Mouse (Mus musculus) hindbrain, embryonic 14.5 days (tissue): ENCODE measurements around the gene Card11. TPM values are rescaled to one million over a fixed set of nuclear protein-coding genes. Genes with fewer than 3 reads are reported as not detected.

Experiments used
- ATAC-seq: fragments of 200-750 bp; cut with Nextera tagmentation; 2 replicates; pipeline ENCODE4 v1.8.0; 2017; ENCODE audit warnings: moderate number of reproducible peaks, mild to moderate bottlenecking, moderate TSS enrichment, moderate library complexity; ENCODE audit not compliant: low FRiP score
- DNase-seq: peaks from one replicate; pipeline ENCODE4 v3.0.0-alpha.2; 2015; ENCODE audit warnings: low spot score
- H3K27ac ChIP-seq: fragments of 300-500 bp; sonication (generic); 2 replicates; pipeline ENCODE4 v1.5.1; 2014; ENCODE audit warnings: mild to moderate bottlenecking, moderate library complexity
- H3K27me3 ChIP-seq: fragments of 300-500 bp; sonication (generic); 2 replicates; pipeline ENCODE4 v1.6.1; 2014; ENCODE audit warnings: mild to moderate bottlenecking, low read length, mixed read lengths; ENCODE audit not compliant: control insufficient read depth, insufficient read depth
- H3K36me3 ChIP-seq: fragments of 300-500 bp; sonication (generic); replicated peaks from 2 replicates; pipeline ENCODE4 v1.6.1; 2014; ENCODE audit not compliant: control insufficient read depth, insufficient read depth
- H3K4me1 ChIP-seq: fragments of 300-500 bp; sonication (generic); replicated peaks from 2 replicates; pipeline ENCODE4 v1.6.1; 2014; ENCODE audit warnings: antibody characterized with exemption, low read length, mixed read lengths; ENCODE audit not compliant: control insufficient read depth, insufficient read depth
- H3K4me2 ChIP-seq: fragments of 300-500 bp; sonication (generic); replicated peaks from 2 replicates; pipeline ENCODE4 v1.6.1; 2014; ENCODE audit warnings: mild to moderate bottlenecking, moderate library complexity
- H3K4me3 ChIP-seq: fragments of 300-500 bp; sonication (generic); replicated peaks from 2 replicates; pipeline ENCODE4 v1.5.1; 2014; ENCODE audit warnings: mild to moderate bottlenecking, low read length
- H3K9ac ChIP-seq: fragments of 300-500 bp; sonication (generic); 2 replicates; pipeline ENCODE4 v1.6.1; 2014
- H3K9me3 ChIP-seq: fragments of 300-500 bp; sonication (generic); 2 replicates; pipeline ENCODE4 v1.6.1; 2016; ENCODE audit warnings: low read length; ENCODE audit not compliant: control insufficient read depth
- WGBS: fragments of 180-500 bp; shearing (Covaris S2); extraction: QIAGEN DNeasy Blood & Tissue Kit; methylation state at CpG from one replicate; pipeline ENCODE4 v1.1.7; 2014; 5-methylcytosine and 5-hydroxymethylcytosine counted together
- polyA plus RNA-seq: library from polyadenylated mRNA; unstranded; fragments of >200 nt; fragmentation: Nextera tagmentation; extraction: Ambion mirVana; gene quantifications from 2 replicates; pipeline ENCODE4 v1.2.1, GENCODE M21; 2014

The Card11 gene
- polyA plus RNA-seq, 1 experiment from 2014 or later = 0.11 TPM

GRCm38 (mm10) chr5:140853723-140854122 lies 146.7 kb downstream of the Card11 start:
- no peaks in the 10 kb centered on the region for H3K36me3 ChIP-seq
- WGBS = 80% methylated on average over 5 of the region's 5 CpGs
- no peak overlapping the region for H3K4me2 ChIP-seq
- H3K27ac ChIP-seq = no peak overlapping the region
- no peaks in the 10 kb centered on the region for H3K27me3 ChIP-seq
- DNase-seq (no peak), ATAC-seq (no peak)
- H3K9me3 ChIP-seq = peaks cover 9% of the 10 kb centered on the region
- 0 out of 2 replicates have a peak, but pooled peaks cover 7% of the 10 kb centered on the region for H3K4me1 ChIP-seq
- H3K4me3 ChIP-seq = no peak overlapping the region
- H3K9ac ChIP-seq = no peak overlapping the region

- H3K27ac ChIP-seq = no peak overlapping the region
Observed at GRCm38 (mm10) chr5:140852435-140852996, 147.9 kb downstream of the Card11 start.

DNA sequence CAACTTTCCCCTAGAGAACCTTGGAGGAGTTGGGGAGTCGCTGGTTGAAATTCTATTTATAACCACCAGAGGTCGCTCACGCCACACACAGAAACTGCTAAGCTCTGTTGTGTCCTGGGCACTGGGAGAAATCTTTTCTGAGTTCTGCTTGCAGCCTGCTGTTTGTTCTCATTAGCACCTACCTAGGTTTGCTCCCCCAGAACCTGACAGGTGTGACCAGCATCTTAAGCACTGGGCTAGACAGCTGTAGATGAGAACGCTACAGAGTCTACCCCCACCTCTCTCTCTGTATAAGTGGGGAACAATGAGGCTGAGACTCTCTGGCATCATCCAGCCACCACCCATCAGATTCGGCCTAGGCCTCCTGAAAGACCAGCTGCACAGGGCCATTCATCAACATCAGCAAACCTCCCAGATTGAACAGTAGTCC lies 153.1 kb downstream of the Card11 start:
- peak; percentile 85 for DNase-seq
- Histone ChIP-seq H3K9me3 (peaks cover 9% of the 10 kb centered on the region), H3K27me3 (no peaks in the 10 kb centered on the region), H3K9ac (no peak overlapping the region), H3K36me3 (no peaks in the 10 kb centered on the region), H3K4me3 (no peak overlapping the region), H3K4me2 (no peak overlapping the region), H3K4me1 (no peaks in the 10 kb centered on the region), H3K27ac (0 out of 2 replicates have a peak overlapping the region, but pooled peaks have one; percentile 32)
- ATAC-seq = peak; percentile 65; the same call in 1 of the 2 replicates
- WGBS = 13% methylated on average over 5 of the region's 5 CpGs

More at GRCm38 (mm10) chr5:140852435-140852996, 147.9 kb downstream of the Card11 start:
- Histone ChIP-seq H3K9ac (no peak overlapping the region), H3K4me2 (no peak overlapping the region), H3K36me3 (no peaks in the 10 kb centered on the region), H3K4me1 (0 out of 2 replicates have a peak, but pooled peaks cover 7% of the 10 kb centered on the region), H3K9me3 (peaks cover 9% of the 10 kb centered on the region), H3K27me3 (no peaks in the 10 kb centered on the region), H3K4me3 (no peak overlapping the region)
- DNase-seq = no peak
- 80% methylated on average over 12 of the region's 12 CpGs for WGBS
- no peak for ATAC-seq

GRCm38 (mm10) chr5:140841942-140842341 lies 158.4 kb downstream of the Card11 start:
- DNase-seq (no peak), ATAC-seq (no peak)
- Histone ChIP-seq H3K9me3 (no peaks in the 10 kb centered on the region), H3K27ac (no peak overlapping the region), H3K4me2 (no peak overlapping the region), H3K27me3 (no peaks in the 10 kb centered on the region), H3K4me1 (no peaks in the 10 kb centered on the region), H3K4me3 (no peak overlapping the region), H3K9ac (no peak overlapping the region), H3K36me3 (no peaks in the 10 kb centered on the region)
- WGBS = 79% methylated on average over 4 of the region's 4 CpGs

GRCm38 (mm10) chr5:140831064-140831431 lies 169.3 kb downstream of the Card11 start:
- DNase-seq (no peak), ATAC-seq (no peak)
- Histone ChIP-seq H3K36me3 (no peaks in the 10 kb centered on the region), H3K9ac (no peak overlapping the region), H3K4me2 (peak overlapping the region; percentile 39), H3K27me3 (no peaks in the 10 kb centered on the region), H3K4me1 (peaks cover 35% of the 10 kb centered on the region), H3K27ac (no peak overlapping the region), H3K4me3 (no peak overlapping the region; the same call in 1 of the 2 replicates), H3K9me3 (no peaks in the 10 kb centered on the region)
- WGBS = 81% methylated on average over 8 of the region's 8 CpGs

GRCm38 (mm10) chr5:140830314-140831063 lies 169.9 kb downstream of the Card11 start, which contains the start of gene Gna12:
Gene Gna12, minus strand, starts transcription at chr5:140830431.
- H3K4me3 ChIP-seq = peak within 1 kb of the TSS; percentile 91
- under 1% methylated on average over 22 of the region's 49 CpGs for WGBS
- peak within 1 kb of the TSS; percentile 95 for H3K4me2 ChIP-seq
- H3K4me1 ChIP-seq = peaks cover 36% of the 10 kb centered on the region
- H3K36me3 ChIP-seq = no peaks in the 10 kb centered on the region; the same call in 1 of the 2 replicates
- peak within 1 kb of the TSS; percentile 91 for H3K9ac ChIP-seq
- ATAC-seq (peak; percentile 99), DNase-seq (peak; percentile 98)
- no peaks in the 10 kb centered on the region for H3K27me3 ChIP-seq
- H3K9me3 ChIP-seq = no peaks in the 10 kb centered on the region
- H3K27ac ChIP-seq = peak within 1 kb of the TSS; percentile 82

DNA sequence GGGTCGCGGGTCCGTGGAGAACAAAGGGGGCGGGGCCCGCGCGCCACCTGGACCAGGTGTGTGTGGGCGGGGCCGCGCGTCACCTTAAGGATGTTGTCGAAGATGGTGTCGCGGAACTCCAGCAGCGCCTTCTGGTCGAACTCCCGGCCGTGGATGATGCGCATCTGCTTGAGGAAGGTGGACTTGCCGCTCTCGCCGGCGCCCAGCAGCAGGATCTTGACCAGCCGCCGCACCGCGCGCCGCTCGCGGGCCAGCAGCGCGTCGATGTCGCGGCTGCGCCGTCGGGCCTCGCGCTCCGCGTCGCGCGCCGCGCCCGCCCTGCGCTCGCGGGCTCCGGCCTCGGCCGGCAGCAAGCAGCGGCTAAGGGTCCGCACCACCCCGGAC lies 170.5 kb downstream of the Card11 start:
- peak overlapping the region; percentile 95 for H3K4me2 ChIP-seq
- no peaks in the 10 kb centered on the region for H3K9me3 ChIP-seq
- peak overlapping the region; percentile 82 for H3K27ac ChIP-seq
- DNase-seq = peak; percentile 48
- H3K4me3 ChIP-seq = peak overlapping the region; percentile 91
- H3K4me1 ChIP-seq = peaks cover 36% of the 10 kb centered on the region
- no peak for ATAC-seq
- H3K27me3 ChIP-seq = no peaks in the 10 kb centered on the region
- no peaks in the 10 kb centered on the region; the same call in 1 of the 2 replicates for H3K36me3 ChIP-seq
- peak overlapping the region; percentile 91 for H3K9ac ChIP-seq
- WGBS = under 1% methylated on average over 54 of the region's 58 CpGs

DNA sequence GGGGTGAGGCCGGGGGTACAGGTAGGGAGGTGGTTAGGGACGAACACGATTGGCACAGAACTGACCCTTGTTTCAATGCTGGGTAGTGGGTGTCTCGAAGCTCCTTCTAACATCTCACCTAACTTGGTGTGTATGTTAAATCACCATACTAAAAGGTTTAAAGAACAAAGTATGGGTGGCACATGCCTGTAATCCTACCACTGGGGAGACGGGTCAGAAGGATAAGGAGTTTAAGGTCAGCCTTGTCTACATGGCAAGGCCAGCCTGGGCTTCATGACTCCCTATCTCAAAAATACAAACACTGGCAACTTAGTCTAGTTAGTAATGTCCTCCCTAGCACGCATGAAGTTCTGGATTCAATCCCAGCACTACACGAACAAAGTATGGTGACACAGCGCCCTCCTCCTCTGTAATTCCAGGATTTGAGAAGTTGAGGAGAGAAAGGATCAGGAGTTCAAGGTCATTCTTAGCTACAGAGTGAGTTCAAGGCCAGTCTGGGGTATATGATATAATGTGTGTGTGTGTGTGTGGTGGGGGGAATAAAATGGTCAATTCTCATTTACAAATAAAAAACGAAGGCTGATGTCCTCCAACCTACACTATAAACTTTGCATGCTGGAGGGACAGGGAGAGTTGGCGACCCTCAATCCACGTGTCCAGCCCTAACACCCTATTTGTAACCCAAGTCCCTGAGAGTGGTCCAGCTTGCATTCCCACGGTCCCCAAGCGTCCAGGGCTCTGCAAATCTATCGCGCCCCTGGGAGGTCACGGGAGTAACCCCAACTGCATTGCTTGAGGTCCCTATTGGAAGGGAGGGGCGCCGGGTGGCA lies 171.1 kb downstream of the Card11 start:
- H3K4me1 ChIP-seq = peaks cover 36% of the 10 kb centered on the region
- H3K4me3 ChIP-seq = peak overlapping the region; percentile 91
- no peaks in the 10 kb centered on the region for H3K27me3 ChIP-seq
- no peaks in the 10 kb centered on the region; the same call in 1 of the 2 replicates for H3K36me3 ChIP-seq
- DNase-seq = no peak
- 37% methylated on average over 18 of the region's 18 CpGs for WGBS
- H3K4me2 ChIP-seq = peak overlapping the region; percentile 95
- H3K9ac ChIP-seq = peak overlapping the region; percentile 91
- H3K9me3 ChIP-seq = no peaks in the 10 kb centered on the region
- no peak for ATAC-seq
- H3K27ac ChIP-seq = peak overlapping the region; percentile 82

DNA sequence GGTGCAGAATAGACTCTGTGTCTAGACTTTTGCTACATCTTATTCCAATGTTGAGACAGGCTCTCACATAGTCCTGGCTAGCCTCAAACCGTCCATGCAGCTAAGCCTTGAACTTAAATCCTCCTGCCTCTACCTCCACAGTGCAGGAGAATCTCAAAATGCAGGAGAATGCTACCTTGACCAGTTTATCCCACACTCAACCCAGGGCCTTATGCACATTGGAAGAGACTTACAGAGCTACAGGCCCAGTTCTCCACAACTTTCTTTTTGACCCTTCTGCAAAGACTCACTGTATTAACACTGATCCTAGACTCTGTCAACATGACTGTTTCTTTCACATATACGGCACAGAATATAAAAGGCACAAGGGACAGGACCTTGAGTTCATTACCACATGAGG lies 172.0 kb downstream of the Card11 start:
- no peak overlapping the region for H3K9ac ChIP-seq
- 0 out of 2 replicates have a peak overlapping the region, but pooled peaks have one; percentile 91 for H3K4me3 ChIP-seq
- H3K36me3 ChIP-seq = no peaks in the 10 kb centered on the region; the same call in 1 of the 2 replicates
- H3K9me3 ChIP-seq = no peaks in the 10 kb centered on the region
- ATAC-seq (no peak), DNase-seq (no peak)
- peak overlapping the region; percentile 95 for H3K4me2 ChIP-seq
- WGBS = 66% methylated on average over 2 of the region's 2 CpGs
- H3K27me3 ChIP-seq = no peaks in the 10 kb centered on the region
- no peak overlapping the region for H3K27ac ChIP-seq
- H3K4me1 ChIP-seq = peaks cover 36% of the 10 kb centered on the region
